Comparison of ENCODE assay signal across 8 mouse cellular contexts in genomic region chr7:4922931-4923565, GRCm38 (mm10). TPM values are rescaled to one million over a fixed set of nuclear protein-coding genes. Genes with fewer than 3 reads are reported as not detected.
DNase-seq lines count a peak whose midpoint lies in the region; ATAC-seq and TF ChIP-seq lines count a peak whose summit lies in the region.

No protein-coding gene starts in this region.

- no peaks in the 10 kb centered on the region for H3K27me3 ChIP-seq in kidney, postnatal 0 days (ENCODE audit: insufficient read depth, low read length)
- peaks cover 6% of the 10 kb centered on the region for H3K27me3 ChIP-seq in liver, adult 2 months (ENCODE audit: control insufficient read depth, insufficient read depth, low read length)

- no peak; the same call in 1 of the 2 replicates for ATAC-seq in kidney, postnatal 0 days (replicated peaks; ENCODE audit: low FRiP score, low read depth)

- peak overlapping the region; percentile 77 for H3K27ac ChIP-seq in kidney, postnatal 0 days
- H3K27ac ChIP-seq in liver, adult 2 months (replicated peaks; ENCODE audit: insufficient read depth, low read depth, low read length): no peak overlapping the region

- peak; percentile 34 for DNase-seq in gastrocnemius, postnatal 10 days
- DNase-seq in gastrocnemius, postnatal 25 days: no peak
- peak; percentile 82 for DNase-seq in cerebellum, adult 8-10 months
- peak; percentile 74 to 86 for DNase-seq in frontal cortex, adult 2 months (ENCODE audit: extremely low spot score in 1 of 2, low spot score in 1 of 2)
- DNase-seq in kidney, postnatal 0 days (ENCODE audit: low spot score): peak; percentile 73
- no peak for DNase-seq in liver, adult 2 months (ENCODE audit: extremely low read depth, low read depth, low spot score)
- DNase-seq in retina, postnatal 7 days (ENCODE audit: low read depth, low spot score): peak; percentile 44
- no peak for DNase-seq in ovary, postnatal 10 days (ENCODE audit: low spot score)

- 1% methylated on average over 14 of the region's 14 CpGs for WGBS in kidney, postnatal 0 days
- 4% methylated on average over 14 of the region's 14 CpGs for WGBS in liver, adult 2 months

- H3K4me2 ChIP-seq in kidney, postnatal 0 days (ENCODE audit: low read length): peak overlapping the region; percentile 62

- no peaks in the 10 kb centered on the region for H3K79me2 ChIP-seq in liver, adult 2 months (ENCODE audit: control insufficient read depth, insufficient read depth, low read length)

- no peak for TF ChIP-seq POLR2A in liver, adult 2 months (IDR thresholded peaks at IDR 0.05; ENCODE audit: extremely low read depth, insufficient read depth, low read length)

- no peaks in the 10 kb centered on the region for H3K9me3 ChIP-seq in kidney, postnatal 0 days (replicated peaks; ENCODE audit: low read length)

- peak overlapping the region; percentile 50; the same call in 1 of the 2 replicates for H3K9ac ChIP-seq in kidney, postnatal 0 days (ENCODE audit: low read depth, low read length)
- peak overlapping the region; percentile 12; the same call in 1 of the 2 replicates for H3K9ac ChIP-seq in liver, adult 2 months (ENCODE audit: low read depth, low read length)

- peaks cover 27% of the 10 kb centered on the region for H3K36me3 ChIP-seq in kidney, postnatal 0 days (ENCODE audit: insufficient read depth, low read length)
- H3K36me3 ChIP-seq in liver, adult 2 months (ENCODE audit: control insufficient read depth, insufficient read depth, low read length): peaks cover 3% of the 10 kb centered on the region; the same call in 1 of the 2 replicates

- peak; percentile 48 for TF ChIP-seq CTCF in kidney, postnatal 0 days (IDR thresholded peaks at IDR 0.05; ENCODE audit: low read depth)
- no peak for TF ChIP-seq CTCF in liver, adult 2 months (IDR thresholded peaks at IDR 0.05; ENCODE audit: low read depth, low read length)

- H3K4me3 ChIP-seq in kidney, postnatal 0 days (replicated peaks; ENCODE audit: low read depth, low read length): peak overlapping the region; percentile 21
- no peak overlapping the region for H3K4me3 ChIP-seq in liver, adult 2 months (ENCODE audit: insufficient read depth, low read depth, low read length)

- H3K4me1 ChIP-seq in kidney, postnatal 0 days (replicated peaks; ENCODE audit: insufficient read depth, low read length): peaks cover 28% of the 10 kb centered on the region
- peaks cover 2% of the 10 kb centered on the region; the same call in 1 of the 2 replicates for H3K4me1 ChIP-seq in liver, adult 2 months (ENCODE audit: control insufficient read depth, insufficient read depth, low read length)

RNA-seq across cellular contexts. Expression of gene Nat14, which starts 1.2 kb away (rescaled TPM):
- total RNA-seq in gastrocnemius, postnatal 10 days (2021): 1 to 10 TPM; 1.9 to 4.4 TPM
- 1 to 10 TPM; 3.7 to 5.2 TPM for total RNA-seq in gastrocnemius, postnatal 25 days (2021)
- polyA plus RNA-seq in frontal cortex, adult 2 months (2012; rRNA removed): 99.2 and 108 TPM in 2 replicates
- 2.1 and 2.6 TPM in 2 replicates for polyA plus RNA-seq in kidney, postnatal 0 days (2015; fragmentation: Nextera tagmentation; extraction: Ambion mirVana)
- total RNA-seq in liver, adult 2 months (2014; rRNA removed): 0.20 and 0.28 TPM in 2 replicates
- 0.66 and 0.75 TPM in 2 replicates for polyA plus RNA-seq in liver, adult 2 months (2012; rRNA removed)

RNA-seq across cellular contexts. Expression of gene Ssc5d, which starts 2.5 kb away (rescaled TPM):
- total RNA-seq in gastrocnemius, postnatal 10 days (2021): 10 to 100 TPM; 43.3 to 55.0 TPM
- total RNA-seq in gastrocnemius, postnatal 25 days (2021): 10 to 100 TPM; 10.1 to 11.6 TPM
- polyA plus RNA-seq in frontal cortex, adult 2 months (2012; rRNA removed): 11.1 and 12.5 TPM in 2 replicates
- polyA plus RNA-seq in kidney, postnatal 0 days (2015; fragmentation: Nextera tagmentation; extraction: Ambion mirVana): 0.91 and 1.1 TPM in 2 replicates
- 0.07 and 0.18 TPM in 2 replicates for total RNA-seq in liver, adult 2 months (2014; rRNA removed)
- polyA plus RNA-seq in liver, adult 2 months (2012; rRNA removed): 0.14 and 0.26 TPM in 2 replicates

RNA-seq across cellular contexts. Expression of gene Zfp628, which starts 8.0 kb away (rescaled TPM):
- 10 to 100 TPM in 1 of 2 experiments, 1 to 10 TPM in 1; 9.9 to 10.5 TPM for total RNA-seq in gastrocnemius, postnatal 10 days (2021)
- total RNA-seq in gastrocnemius, postnatal 25 days (2021): 1 to 10 TPM; 6.8 to 8.3 TPM
- 9.6 and 10.8 TPM in 2 replicates for polyA plus RNA-seq in frontal cortex, adult 2 months (2012; rRNA removed)
- polyA plus RNA-seq in kidney, postnatal 0 days (2015; fragmentation: Nextera tagmentation; extraction: Ambion mirVana): 3.5 and 3.9 TPM in 2 replicates
- 0.55 and 0.74 TPM in 2 replicates for total RNA-seq in liver, adult 2 months (2014; rRNA removed)
- 6.2 and 8.3 TPM in 2 replicates for polyA plus RNA-seq in liver, adult 2 months (2012; rRNA removed)

RNA-seq across cellular contexts. Expression of gene Gm36210, which starts 16.7 kb away (rescaled TPM):
- under 1 TPM in 1 of 2 experiments, not detected in 1; 0.19 TPM for total RNA-seq in gastrocnemius, postnatal 10 days (2021)
- total RNA-seq in gastrocnemius, postnatal 25 days (2021): under 1 TPM; 0.21 to 0.36 TPM
- 0.44 and 0.53 TPM in 2 replicates for polyA plus RNA-seq in frontal cortex, adult 2 months (2012; rRNA removed)
- not detected in 2 replicates for polyA plus RNA-seq in kidney, postnatal 0 days (2015; fragmentation: Nextera tagmentation; extraction: Ambion mirVana)
- total RNA-seq in liver, adult 2 months (2014; rRNA removed): not detected in 2 replicates
- polyA plus RNA-seq in liver, adult 2 months (2012; rRNA removed): 0.13 TPM in 1 of 2 replicates, not detected in the other

RNA-seq across cellular contexts. Expression of gene Sbk2, which starts 41.2 kb away (rescaled TPM):
- 10 to 100 TPM; 31.0 to 46.5 TPM for total RNA-seq in gastrocnemius, postnatal 10 days (2021)
- total RNA-seq in gastrocnemius, postnatal 25 days (2021): 10 to 100 TPM; 29.0 to 60.0 TPM
- 0.22 and 0.27 TPM in 2 replicates for polyA plus RNA-seq in frontal cortex, adult 2 months (2012; rRNA removed)
- 0.12 and 0.13 TPM in 2 replicates for polyA plus RNA-seq in kidney, postnatal 0 days (2015; fragmentation: Nextera tagmentation; extraction: Ambion mirVana)
- total RNA-seq in liver, adult 2 months (2014; rRNA removed): not detected in 2 replicates
- polyA plus RNA-seq in liver, adult 2 months (2012; rRNA removed): 0.12 TPM in 1 of 2 replicates, not detected in the other

Comparison
In these comparisons a context has a peak if more than half of its experiments do, and no peak if none do; other contexts are left out.
1. DNase-seq: peak in gastrocnemius, postnatal 10 days (single experiment), cerebellum, adult 8-10 months (single experiment), frontal cortex, adult 2 months (2 of 2), kidney, postnatal 0 days (single experiment) and retina, postnatal 7 days (single experiment); none in gastrocnemius, postnatal 25 days (single experiment), liver, adult 2 months (single experiment) and ovary, postnatal 10 days (single experiment).